Mouse (Mus musculus): ENCODE results near the gene Spata2. TPM values are rescaled to one million over a fixed set of nuclear protein-coding genes. Genes with fewer than 3 reads are reported as not detected.

Gene Spata2
- polyA plus RNA-seq, 1 experiment from 2014 or later: 15.3 TPM

GRCm38 (mm10) chr2:167456361-167457020 lies 36.2 kb downstream of the Spata2 start:
- Histone ChIP-seq H3K27me3 (no peaks in the 10 kb centered on the region), H3K36me3 (peaks cover 81% of the 10 kb centered on the region)
- WGBS: 86% methylated on average over 5 of the region's 5 CpGs

DNA sequence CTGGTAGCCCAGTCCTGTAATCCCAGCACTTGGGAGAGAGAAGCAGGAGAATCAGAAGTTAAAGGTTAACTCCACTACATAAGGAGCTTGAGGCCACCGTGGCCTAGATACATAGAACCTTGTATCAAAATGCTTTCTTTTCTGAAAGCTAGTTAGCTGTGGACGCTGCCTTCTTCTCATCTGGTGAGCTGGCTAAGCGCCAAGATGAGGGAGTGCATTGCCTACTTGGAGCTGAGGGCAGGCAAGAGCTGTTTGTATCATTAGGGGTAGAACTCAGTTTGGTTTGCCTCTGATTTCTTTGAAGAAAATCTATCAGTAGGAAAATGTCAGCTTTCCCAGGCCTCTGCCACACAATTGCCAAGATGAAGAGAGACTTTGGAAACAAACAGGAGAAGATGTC lies 38.9 kb downstream of the Spata2 start:
- Histone ChIP-seq H3K4me3 (no peak overlapping the region), H3K27me3 (no peaks in the 10 kb centered on the region), H3K4me2 (no peak overlapping the region), H3K4me1 (no peaks in the 10 kb centered on the region), H3K27ac (no peak overlapping the region), H3K9ac (no peak overlapping the region), H3K9me3 (no peaks in the 10 kb centered on the region), H3K36me3 (peaks cover 85% of the 10 kb centered on the region)
- no peak for ATAC-seq (ENCODE audit: insufficient number of reproducible peaks, low FRiP score, low TSS enrichment, low read depth)
- 61% methylated on average over 3 of the region's 3 CpGs for WGBS

More at GRCm38 (mm10) chr2:167456361-167457020, 36.2 kb downstream of the Spata2 start:
- Histone ChIP-seq H3K9ac (no peak overlapping the region), H3K4me3 (no peak overlapping the region), H3K27ac (no peak overlapping the region; the same call in 1 of the 2 replicates), H3K4me1 (no peaks in the 10 kb centered on the region), H3K4me2 (no peak overlapping the region), H3K9me3 (no peaks in the 10 kb centered on the region)
- ATAC-seq (ENCODE audit: insufficient number of reproducible peaks, low FRiP score, low TSS enrichment, low read depth): no peak

DNA sequence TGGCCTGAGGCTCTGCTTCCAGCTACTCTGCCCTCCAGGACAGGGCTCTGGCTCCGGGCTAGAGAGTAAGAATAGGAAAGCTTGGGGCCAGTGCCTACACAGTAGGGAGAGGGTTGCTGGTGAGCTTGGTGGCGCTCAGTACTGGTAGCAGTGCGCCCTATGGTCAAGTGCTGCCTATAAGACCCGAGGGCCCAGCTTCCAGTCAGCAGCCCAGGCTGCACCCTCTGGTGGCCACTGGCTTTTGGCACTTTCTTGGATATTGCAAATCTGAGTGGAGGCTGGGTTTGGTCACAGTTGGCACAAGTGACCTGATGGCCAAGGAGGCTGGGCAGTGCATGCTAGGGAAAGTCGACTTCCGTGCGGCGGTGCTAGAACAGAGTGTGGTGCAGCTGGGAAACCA lies 42.0 kb downstream of the Spata2 start:
- Histone ChIP-seq H3K9ac (no peak overlapping the region), H3K9me3 (no peaks in the 10 kb centered on the region), H3K4me2 (no peak overlapping the region), H3K27ac (no peak overlapping the region), H3K27me3 (no peaks in the 10 kb centered on the region), H3K4me3 (no peak overlapping the region), H3K36me3 (peaks cover 73% of the 10 kb centered on the region), H3K4me1 (peaks cover 16% of the 10 kb centered on the region)
- WGBS: 89% methylated on average over 8 of the region's 8 CpGs
- no peak for ATAC-seq (ENCODE audit: insufficient number of reproducible peaks, low FRiP score, low TSS enrichment, low read depth)

DNA sequence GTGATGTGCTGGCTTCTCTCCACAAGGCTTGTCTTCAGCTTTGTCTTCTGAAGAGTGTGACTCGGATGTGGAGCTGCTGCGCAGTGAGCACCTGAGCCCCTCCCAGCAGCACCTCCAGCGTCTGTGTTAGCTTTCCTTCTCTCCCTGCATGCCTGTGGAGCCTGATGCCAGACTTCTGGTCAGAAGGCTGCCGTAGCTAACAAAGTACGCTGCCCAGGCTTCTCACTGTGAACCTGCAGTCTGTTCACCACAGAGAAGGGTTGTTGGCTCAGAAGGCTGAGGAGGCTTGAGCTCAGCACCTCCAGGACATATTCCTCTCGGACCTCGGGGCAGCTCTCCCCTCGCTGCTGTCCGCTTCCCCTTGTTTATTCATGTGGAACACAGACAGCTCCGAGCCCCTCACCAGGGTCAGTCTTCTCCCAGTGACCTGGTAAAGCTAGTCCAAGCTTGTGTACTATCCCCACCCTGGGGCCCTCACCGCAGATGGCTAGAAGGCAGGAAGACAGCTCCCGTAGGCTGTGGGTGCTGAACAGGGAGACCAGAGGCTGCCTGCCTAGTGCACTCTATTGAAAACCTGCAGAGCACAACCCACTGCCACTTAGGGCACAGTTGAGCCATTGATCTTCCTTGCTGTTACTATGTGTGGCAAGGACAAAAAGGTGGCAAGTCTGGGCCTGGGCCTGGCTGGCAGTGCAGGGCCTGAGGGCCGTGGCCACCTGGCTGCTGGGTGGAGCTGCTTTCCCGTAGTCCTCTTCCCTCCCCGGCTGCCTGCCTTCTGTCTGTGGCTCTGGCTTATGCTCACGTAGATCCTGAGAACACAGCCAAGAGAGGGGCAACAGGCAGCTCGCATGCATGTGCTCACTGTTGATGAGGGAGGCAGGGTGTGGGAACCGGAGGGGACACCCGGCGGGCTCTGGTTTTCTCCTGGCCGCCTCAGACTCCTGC lies 43.1 kb downstream of the Spata2 start:
- Histone ChIP-seq H3K27me3 (no peaks in the 10 kb centered on the region), H3K4me1 (peaks cover 22% of the 10 kb centered on the region), H3K9ac (no peak overlapping the region), H3K36me3 (peaks cover 73% of the 10 kb centered on the region), H3K27ac (no peak overlapping the region), H3K4me2 (no peak overlapping the region), H3K9me3 (no peaks in the 10 kb centered on the region), H3K4me3 (no peak overlapping the region)
- ATAC-seq (ENCODE audit: insufficient number of reproducible peaks, low FRiP score, low TSS enrichment, low read depth): no peak
- WGBS: 89% methylated on average over 21 of the region's 21 CpGs

- no peaks in the 10 kb centered on the region for H3K9me3 ChIP-seq
- no peak overlapping the region for H3K4me3 ChIP-seq
- no peak overlapping the region for H3K9ac ChIP-seq
- peaks cover 22% of the 10 kb centered on the region for H3K4me1 ChIP-seq
- no peak for ATAC-seq (ENCODE audit: insufficient number of reproducible peaks, low FRiP score, low TSS enrichment, low read depth)
- no peak overlapping the region for H3K27ac ChIP-seq
- H3K4me2 ChIP-seq: no peak overlapping the region
- peaks cover 68% of the 10 kb centered on the region for H3K36me3 ChIP-seq
- no peaks in the 10 kb centered on the region for H3K27me3 ChIP-seq
- WGBS: 89% methylated on average over 8 of the region's 8 CpGs
Measured at GRCm38 (mm10) chr2:167447629-167448028, 45.1 kb downstream of the Spata2 start.

GRCm38 (mm10) chr2:167447207-167447606 lies 45.5 kb downstream of the Spata2 start:
- Histone ChIP-seq H3K4me1 (peaks cover 22% of the 10 kb centered on the region), H3K27me3 (no peaks in the 10 kb centered on the region), H3K4me2 (no peak overlapping the region), H3K36me3 (peaks cover 71% of the 10 kb centered on the region), H3K27ac (peak overlapping the region; percentile 47; the same call in 1 of the 2 replicates), H3K9me3 (no peaks in the 10 kb centered on the region), H3K4me3 (no peak overlapping the region), H3K9ac (no peak overlapping the region)
- no peak for ATAC-seq (ENCODE audit: insufficient number of reproducible peaks, low FRiP score, low TSS enrichment, low read depth)
- 89% methylated on average over 7 of the region's 7 CpGs for WGBS

- peaks cover 22% of the 10 kb centered on the region for H3K4me1 ChIP-seq
- H3K27ac ChIP-seq: peak overlapping the region; percentile 69
- 61% methylated on average over 20 of the region's 20 CpGs for WGBS
- H3K9ac ChIP-seq: no peak overlapping the region
- H3K9me3 ChIP-seq: no peaks in the 10 kb centered on the region
- H3K27me3 ChIP-seq: no peaks in the 10 kb centered on the region
- peaks cover 74% of the 10 kb centered on the region for H3K36me3 ChIP-seq
- no peak overlapping the region for H3K4me3 ChIP-seq
- ATAC-seq (ENCODE audit: insufficient number of reproducible peaks, low FRiP score, low TSS enrichment, low read depth): peak; percentile 15; the same call in 1 of the 2 replicates
- H3K4me2 ChIP-seq: no peak overlapping the region
Measured at GRCm38 (mm10) chr2:167445911-167446780, 46.5 kb downstream of the Spata2 start.

DNA sequence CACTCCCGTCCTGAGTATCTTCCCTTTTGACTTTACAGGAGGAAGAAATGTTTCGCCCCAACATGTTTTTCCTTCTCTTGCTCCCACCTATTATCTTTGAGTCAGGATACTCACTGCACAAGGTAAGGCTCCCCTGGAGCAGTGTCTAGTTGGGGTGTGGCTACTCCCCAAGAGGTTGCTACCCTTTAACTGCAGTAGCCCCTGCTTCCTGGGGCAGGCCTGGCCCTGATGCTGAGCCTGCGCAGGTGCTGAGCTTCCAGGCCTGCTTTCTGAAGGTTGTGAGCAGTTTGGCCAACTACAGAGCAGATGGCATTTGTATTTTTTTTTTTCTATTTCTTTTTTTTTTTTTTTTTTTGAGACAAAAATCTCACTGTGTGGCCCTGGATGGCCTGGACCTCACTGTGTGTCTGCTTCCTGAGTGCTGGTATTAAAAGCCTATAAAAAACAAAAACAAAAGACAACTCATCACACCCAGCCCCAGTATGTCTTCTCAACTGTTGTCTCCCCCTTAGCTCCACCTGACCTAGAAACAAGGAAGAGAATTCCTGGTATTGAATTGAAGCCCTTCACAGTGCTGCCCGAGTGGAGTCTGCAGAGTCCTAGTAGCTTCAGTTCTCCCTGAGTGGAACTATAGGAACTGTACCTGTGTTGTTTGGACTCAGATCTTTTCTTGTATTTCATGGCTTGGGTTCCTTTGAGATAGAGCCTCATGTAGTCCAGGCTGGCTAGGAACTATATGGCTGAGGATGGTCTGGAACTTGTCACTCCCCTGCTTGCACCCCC lies 49.1 kb downstream of the Spata2 start:
- peaks cover 64% of the 10 kb centered on the region for H3K36me3 ChIP-seq
- 89% methylated on average over 4 of the region's 4 CpGs for WGBS
- H3K4me1 ChIP-seq: peaks cover 22% of the 10 kb centered on the region
- ATAC-seq (ENCODE audit: insufficient number of reproducible peaks, low FRiP score, low TSS enrichment, low read depth): no peak
- H3K4me3 ChIP-seq: no peak overlapping the region
- H3K27me3 ChIP-seq: no peaks in the 10 kb centered on the region
- H3K27ac ChIP-seq: no peak overlapping the region
- H3K4me2 ChIP-seq: no peak overlapping the region
- H3K9me3 ChIP-seq: no peaks in the 10 kb centered on the region
- H3K9ac ChIP-seq: no peak overlapping the region

DNA sequence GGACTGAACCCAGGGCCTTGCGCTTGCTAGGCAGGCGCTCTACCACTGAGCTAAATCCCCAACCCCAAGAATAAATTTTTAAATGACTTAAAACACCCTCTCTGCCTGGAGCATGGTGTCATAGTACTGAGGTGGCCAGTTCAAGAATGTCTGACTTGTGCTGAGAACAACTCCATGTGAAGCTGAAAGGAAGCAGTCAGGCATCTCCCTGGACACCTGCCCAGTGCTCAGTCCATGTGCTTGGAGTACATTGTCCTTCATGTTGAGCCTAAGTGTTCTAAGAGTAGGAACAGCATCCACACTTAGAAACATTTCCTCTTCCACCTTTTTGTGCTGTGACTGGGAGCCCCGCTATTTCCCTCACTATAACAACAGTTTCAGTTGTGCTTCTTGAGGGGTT lies 53.3 kb downstream of the Spata2 start:
- Histone ChIP-seq H3K9me3 (no peaks in the 10 kb centered on the region), H3K4me3 (no peak overlapping the region), H3K4me2 (no peak overlapping the region), H3K27me3 (no peaks in the 10 kb centered on the region), H3K36me3 (peaks cover 61% of the 10 kb centered on the region), H3K9ac (no peak overlapping the region), H3K27ac (no peak overlapping the region), H3K4me1 (no peaks in the 10 kb centered on the region)
- 97% methylated on average over 3 of the region's 3 CpGs for WGBS
- ATAC-seq (ENCODE audit: insufficient number of reproducible peaks, low FRiP score, low TSS enrichment, low read depth): no peak

- ATAC-seq (ENCODE audit: insufficient number of reproducible peaks, low FRiP score, low TSS enrichment, low read depth): no peak
- Histone ChIP-seq H3K9ac (no peak overlapping the region), H3K27me3 (no peaks in the 10 kb centered on the region), H3K9me3 (no peaks in the 10 kb centered on the region), H3K27ac (no peak overlapping the region), H3K36me3 (peaks cover 45% of the 10 kb centered on the region), H3K4me1 (no peaks in the 10 kb centered on the region), H3K4me3 (no peak overlapping the region), H3K4me2 (no peak overlapping the region)
- WGBS: 82% methylated on average over 5 of the region's 5 CpGs
Measured at GRCm38 (mm10) chr2:167436371-167436770, 56.3 kb downstream of the Spata2 start.

GRCm38 (mm10) chr2:167435631-167436030 lies 57.1 kb downstream of the Spata2 start:
- no peak for ATAC-seq (ENCODE audit: insufficient number of reproducible peaks, low FRiP score, low TSS enrichment, low read depth)
- H3K4me2 ChIP-seq: no peak overlapping the region
- no peaks in the 10 kb centered on the region for H3K27me3 ChIP-seq
- 92% methylated on average over 2 of the region's 2 CpGs for WGBS
- no peak overlapping the region for H3K4me3 ChIP-seq
- H3K9ac ChIP-seq: no peak overlapping the region
- H3K9me3 ChIP-seq: no peaks in the 10 kb centered on the region
- no peaks in the 10 kb centered on the region for H3K4me1 ChIP-seq
- H3K27ac ChIP-seq: no peak overlapping the region
- peaks cover 41% of the 10 kb centered on the region for H3K36me3 ChIP-seq
